Mouse (Mus musculus) ZHBTc4 (cell line): Measurements from ENCODE around the gene Hk1.

Experiments used
- DNase-seq: peaks from one replicate; pipeline ENCODE4 v3.0.0-alpha.2; 2011; ENCODE audit warnings: low read depth, low spot score

The Hk1 gene

DNA sequence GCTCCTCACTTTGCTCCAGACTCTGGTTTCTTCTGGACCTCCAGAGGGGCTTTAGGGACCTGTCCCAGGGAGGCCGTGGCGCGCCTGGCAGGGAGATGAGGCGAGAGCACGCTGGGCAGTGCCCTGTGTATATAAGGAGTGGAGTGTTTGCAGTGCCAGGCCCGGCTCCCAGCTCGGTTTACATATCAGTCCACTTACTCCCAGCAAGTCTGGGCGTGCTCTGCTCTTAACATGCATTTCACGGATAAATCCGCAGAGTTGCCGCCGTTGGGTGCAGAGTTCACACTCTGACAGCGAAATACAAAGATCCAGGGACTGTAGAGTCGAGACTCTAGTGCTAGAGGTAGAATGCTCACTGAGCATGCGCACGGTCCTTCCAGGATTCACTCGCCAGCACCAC lies 156.9 kb downstream of the Hk1 start:
- peak; percentile 36 for DNase-seq

DNA sequence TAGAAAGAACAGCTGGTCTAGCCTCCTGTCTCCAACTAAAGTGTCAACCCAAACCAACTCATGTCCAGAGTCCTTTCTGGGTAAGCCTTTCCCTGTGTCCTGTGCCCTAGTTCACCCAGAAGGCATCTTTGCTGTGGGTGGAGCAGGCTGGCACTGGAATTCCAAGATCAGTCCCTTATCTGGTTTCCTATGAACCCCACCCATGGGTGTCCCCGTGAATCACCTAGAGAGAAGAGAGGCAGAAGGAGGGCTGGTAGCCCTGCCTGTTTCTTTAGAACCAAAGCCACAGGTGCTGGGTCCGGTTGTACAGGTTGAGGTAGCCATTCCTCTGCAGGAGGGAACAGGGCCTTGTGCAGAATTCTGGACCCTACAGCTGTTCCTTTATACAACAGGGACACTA lies 158.1 kb downstream of the Hk1 start:
- DNase-seq = no peak

DNA sequence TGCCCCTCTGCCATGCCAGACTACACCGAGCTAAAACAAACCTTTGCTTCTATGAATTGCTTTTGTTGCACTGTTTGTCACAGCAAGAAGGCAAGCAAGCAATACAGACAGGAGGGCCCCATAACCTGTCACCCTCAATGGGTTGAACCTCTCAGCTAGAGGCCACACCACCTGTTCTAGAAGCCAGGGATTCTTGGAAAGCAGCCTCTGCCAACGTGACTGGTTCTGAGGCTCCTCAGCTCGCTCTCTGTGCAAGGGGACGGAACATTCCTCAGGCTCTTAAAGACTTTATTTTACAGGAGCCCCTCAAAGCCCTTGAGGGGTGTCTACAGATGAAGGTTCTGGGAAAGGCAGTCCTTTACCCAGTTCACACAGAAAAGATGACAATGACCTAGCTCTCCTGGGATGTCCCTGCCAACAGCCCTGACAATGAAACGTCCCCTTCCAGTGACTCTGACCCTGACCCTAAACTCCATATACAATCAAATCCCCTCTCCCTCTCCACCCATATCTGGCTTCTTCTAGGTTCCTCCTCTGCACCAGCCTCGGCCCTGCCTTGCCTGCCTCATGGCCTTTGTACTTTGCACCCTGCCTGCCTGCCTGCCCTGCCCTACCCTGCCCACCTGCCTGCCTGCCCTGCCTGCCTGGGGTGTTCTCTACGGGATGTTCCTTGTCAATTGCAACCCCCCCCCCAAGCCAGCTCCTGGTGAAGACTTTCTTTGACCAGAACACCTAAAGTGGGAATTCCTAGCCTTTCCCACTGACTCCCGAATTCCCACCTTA lies 158.8 kb downstream of the Hk1 start:
- no peak for DNase-seq
